ENCODE assay signal across 1 mouse cellular context in genomic region chr7:64287414-64288091, GRCm38 (mm10).
TF ChIP-seq lines count a peak whose summit lies in the region.

Mtmr10 (plus strand) TSS chr7:64287653.

TF ChIP-seq in MEL, 35 proteins besides CTCF, POLR2A, EP300 and RAD21 (continued from another document):
- TF ChIP-seq ETS1 (IDR thresholded peaks at IDR 0.05; ENCODE audit: low read depth, low read length) = no peak; the same call in 1 of the 2 replicates
- peak; percentile 33; the same call in 1 of the 2 replicates for TF ChIP-seq POLR2AphosphoS2 (IDR thresholded peaks at IDR 0.05; ENCODE audit: low read length)
- TF ChIP-seq E2F4 (IDR thresholded peaks at IDR 0.05; ENCODE audit: borderline replicate concordance, low read depth, low read length) = no peak
- no peak for TF ChIP-seq SMC3 (IDR thresholded peaks at IDR 0.05; ENCODE audit: low read depth, low read length)
